Mouse (Mus musculus): Measurements from ENCODE around the gene Kcnma1.

Gene Kcnma1

DNA sequence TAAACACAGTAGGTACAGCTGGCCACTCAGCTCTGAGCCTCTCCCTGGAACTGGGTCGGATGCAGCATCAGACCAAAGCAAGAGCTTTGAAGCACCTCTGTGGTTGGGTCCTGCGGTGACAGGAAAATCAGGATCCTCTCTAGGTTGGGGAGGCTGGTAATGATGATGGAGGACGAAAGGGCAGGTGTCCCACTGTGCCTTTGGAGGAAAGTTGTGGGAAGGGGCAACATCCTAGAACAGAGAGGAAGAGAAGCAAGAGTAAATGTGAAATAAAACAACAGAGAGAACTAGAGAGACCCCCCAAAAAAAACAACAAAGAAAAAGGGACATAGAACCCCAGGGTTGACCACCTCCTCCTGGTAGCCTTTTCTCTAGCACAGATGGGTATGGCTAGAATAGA lies at the start of gene Kcnma1:
TSS of gene Kcnma1 (minus strand) at position 101 of the 400 bp plus-strand sequence.
- no peak for DNase-seq (ENCODE audit: low spot score)

DNA sequence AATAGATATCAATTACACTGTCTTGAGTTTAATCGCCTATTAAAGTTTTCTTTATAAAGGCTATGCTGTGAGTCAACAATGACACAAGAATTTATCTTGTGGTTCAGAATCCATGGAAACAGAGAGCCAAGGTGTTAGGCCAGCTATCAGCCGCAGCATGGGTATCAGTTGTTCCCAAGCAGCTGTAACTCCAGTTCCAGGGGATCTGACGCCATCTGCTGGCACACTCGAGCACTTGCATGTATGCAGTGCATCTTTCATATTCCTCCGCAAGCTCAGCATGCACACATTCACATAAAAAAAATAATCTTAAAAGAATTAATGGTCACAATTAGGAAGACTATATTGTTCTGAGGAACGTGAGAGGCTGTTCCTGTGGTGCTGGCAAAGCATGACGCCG lies 45.5 kb upstream of the Kcnma1 start:
- DNase-seq (ENCODE audit: low spot score), result no peak

GRCm38 (mm10) chr14:24059287-24059686 lies 45.0 kb upstream of the Kcnma1 start:
- no peak for DNase-seq (ENCODE audit: low spot score)

- no peak for DNase-seq (ENCODE audit: low spot score)
These were observed 37.5 kb upstream of the Kcnma1 start for GRCm38 (mm10) chr14:24051821-24052220.

- DNase-seq (ENCODE audit: low spot score), result no peak
These were observed 22.3 kb upstream of the Kcnma1 start for GRCm38 (mm10) chr14:24036609-24037008.

GRCm38 (mm10) chr14:24036208-24036535 lies 21.9 kb upstream of the Kcnma1 start:
- no peak for DNase-seq (ENCODE audit: low spot score)

DNA sequence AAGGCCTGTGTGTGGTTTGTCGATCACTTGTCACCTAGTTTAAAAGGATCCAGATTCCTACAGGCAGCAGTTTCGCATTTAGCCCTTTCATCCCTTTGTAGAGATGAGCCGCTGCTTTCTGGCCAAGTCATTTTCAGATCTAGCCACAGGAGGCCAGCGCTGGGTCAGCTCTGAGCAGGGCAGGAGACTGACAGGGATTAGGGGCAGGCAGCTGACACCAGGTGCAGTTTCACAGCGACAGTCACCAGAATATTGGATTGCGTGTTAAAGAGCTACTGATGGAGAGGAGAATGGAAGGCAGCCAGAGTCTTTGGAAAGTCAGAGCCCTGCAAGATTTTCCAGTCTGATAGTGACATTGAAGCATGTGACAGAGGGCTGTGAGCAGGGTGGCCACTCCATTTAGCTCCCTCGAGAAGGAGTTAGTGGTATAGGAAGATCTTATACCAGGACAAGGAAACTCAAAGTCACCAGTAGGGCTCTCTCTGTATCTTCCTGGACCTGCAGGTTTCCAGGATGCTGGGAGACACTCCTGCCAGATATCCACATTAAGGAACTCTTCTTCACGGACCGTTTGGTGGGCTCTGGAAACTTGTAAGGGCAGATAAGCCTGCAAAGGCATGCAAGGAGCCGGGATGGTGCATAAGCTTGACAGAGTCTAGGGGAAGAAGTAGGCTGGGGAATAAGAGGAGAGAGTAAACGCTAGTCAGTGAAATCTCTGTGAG lies 21.4 kb upstream of the Kcnma1 start:
- DNase-seq (ENCODE audit: low spot score), result no peak

- no peak for DNase-seq (ENCODE audit: low spot score)
These were observed 18.6 kb upstream of the Kcnma1 start for GRCm38 (mm10) chr14:24032876-24033389.

- no peak for DNase-seq (ENCODE audit: low spot score)
These were observed 17.9 kb upstream of the Kcnma1 start for GRCm38 (mm10) chr14:24032201-24032600.

- DNase-seq (ENCODE audit: low spot score), result no peak
These were observed 6.4 kb upstream of the Kcnma1 start for GRCm38 (mm10) chr14:24020718-24021117.

- no peak for DNase-seq (ENCODE audit: low spot score)
These were observed 4.3 kb downstream of the Kcnma1 start for GRCm38 (mm10) chr14:24009978-24010377.

DNA sequence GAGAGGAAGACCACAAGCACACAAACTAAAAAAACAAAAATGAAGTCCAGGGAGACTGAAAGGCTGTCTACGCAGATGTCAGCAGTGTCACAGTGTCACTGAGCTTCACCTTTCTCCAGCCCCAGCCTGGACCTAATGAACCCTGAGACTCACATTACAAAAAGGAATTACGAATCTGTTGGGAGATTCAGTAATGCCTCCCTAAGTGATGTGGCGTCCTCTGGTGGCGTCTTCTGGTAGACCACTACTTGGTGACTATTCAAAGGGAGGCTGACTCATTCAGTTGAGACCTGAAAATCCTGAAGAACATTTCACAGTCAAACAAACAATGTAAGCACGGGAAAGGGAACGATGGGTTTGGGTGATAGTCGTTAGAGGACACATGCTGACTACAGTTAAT lies 6.0 kb downstream of the Kcnma1 start:
- DNase-seq (ENCODE audit: low spot score), result no peak

- DNase-seq (ENCODE audit: low spot score), result no peak
These were observed 8.0 kb downstream of the Kcnma1 start for GRCm38 (mm10) chr14:24006276-24006675.

DNA sequence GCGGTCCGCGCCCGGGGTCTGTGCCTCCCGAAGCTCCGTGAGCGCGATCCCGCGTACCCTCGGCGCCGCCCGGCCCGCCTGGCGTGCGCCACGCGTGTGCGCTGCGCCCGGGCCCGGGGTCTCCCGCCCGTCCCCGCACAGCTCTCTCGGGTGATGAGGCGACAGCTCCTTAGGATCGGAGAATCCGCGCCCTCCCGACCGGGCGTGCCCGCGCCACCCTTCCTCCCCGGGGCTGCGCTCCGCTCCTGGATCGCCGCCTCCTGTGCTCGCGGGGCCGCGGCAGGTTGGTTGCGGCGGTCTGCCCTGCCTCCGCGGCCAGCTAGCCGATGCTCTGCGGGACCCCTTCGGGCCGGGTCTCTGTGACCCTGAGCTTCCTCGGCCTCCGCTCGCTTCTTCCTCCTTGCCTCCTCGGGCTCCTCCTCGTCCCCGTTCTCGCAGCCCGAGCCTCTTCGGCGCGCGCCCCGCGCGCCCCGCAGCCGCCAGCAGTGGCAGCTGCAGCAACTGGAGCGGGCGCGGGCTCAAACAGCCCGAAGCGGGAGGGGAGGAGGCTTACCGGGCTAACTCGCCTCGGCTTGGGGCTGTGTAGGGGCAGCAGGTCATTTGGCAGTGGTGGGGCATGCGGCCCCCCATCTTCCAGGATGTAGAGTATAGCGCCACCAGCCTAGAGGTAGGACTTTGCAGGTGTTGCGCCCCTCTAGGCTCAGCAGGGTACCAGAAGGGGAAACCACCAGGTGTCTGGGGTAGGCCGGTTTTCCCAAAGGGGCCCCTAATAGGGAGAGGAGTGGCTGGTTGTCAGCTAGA lies 9.6 kb downstream of the Kcnma1 start:
- DNase-seq (ENCODE audit: low spot score), result no peak

GRCm38 (mm10) chr14:24003450-24004381 lies 10.6 kb downstream of the Kcnma1 start:
- DNase-seq (ENCODE audit: low spot score), result no peak

DNA sequence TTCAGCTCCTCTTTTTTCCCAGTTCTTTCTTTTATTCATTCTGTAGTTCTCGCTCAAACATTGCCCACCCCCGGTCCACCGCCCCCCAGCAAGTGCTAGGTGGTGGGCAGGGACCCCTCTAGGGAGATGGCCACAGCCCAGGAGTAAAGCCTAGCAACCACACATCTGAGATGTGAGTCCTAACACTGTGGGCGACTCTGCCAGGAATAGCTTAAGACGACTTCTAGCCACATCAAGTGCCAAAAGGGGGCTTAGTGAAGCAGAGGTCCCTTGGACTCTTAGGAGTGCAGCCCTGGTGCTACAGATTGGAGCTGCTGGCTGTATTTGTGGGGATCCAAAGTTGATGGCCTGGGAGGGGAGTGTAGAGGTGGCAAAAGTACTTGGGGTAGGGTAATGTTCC lies 11.6 kb downstream of the Kcnma1 start:
- no peak for DNase-seq (ENCODE audit: low spot score)

DNA sequence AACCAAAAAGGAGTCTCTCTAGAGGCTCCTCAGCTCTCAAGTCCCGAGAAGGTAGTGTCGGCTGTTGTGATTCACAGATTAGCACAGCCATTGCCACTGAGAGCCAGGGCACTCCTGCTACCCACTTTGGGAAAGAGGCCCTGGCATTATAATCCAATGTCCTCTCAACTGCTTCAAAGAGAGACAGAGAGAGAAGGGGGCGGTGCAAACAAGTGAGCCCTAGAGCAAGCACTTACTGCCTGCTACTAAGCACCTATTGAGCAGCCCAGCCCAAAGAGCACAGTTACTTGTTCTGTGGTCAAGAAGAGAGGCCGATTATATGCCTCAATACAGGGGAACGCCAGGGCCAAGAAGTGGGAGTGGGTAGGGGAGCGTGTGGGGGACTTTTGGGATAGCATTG lies 16.4 kb downstream of the Kcnma1 start:
- no peak for DNase-seq (ENCODE audit: low spot score)

DNA sequence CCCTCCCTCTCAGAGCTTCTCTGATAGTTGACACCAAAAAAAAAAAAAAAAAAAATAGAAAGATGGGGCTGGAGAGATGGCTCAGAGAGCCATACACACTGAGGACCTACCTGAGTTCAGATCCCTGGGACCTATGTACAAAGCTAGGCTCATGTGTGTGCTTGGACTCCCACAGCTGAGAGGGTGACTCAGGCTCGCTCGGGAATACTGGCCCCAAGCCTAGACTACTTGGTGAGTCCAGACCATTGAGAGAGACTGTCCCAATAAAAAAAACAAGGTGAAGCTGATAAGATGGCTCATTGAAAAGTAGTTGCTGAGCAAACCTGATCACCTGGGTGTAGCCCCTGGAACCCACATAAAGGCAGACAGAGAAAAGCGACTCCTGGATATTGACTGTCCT lies 18.5 kb downstream of the Kcnma1 start:
- DNase-seq (ENCODE audit: low spot score), result no peak

GRCm38 (mm10) chr14:23990871-23991270 lies 23.4 kb downstream of the Kcnma1 start:
- DNase-seq (ENCODE audit: low spot score), result no peak

- no peak for DNase-seq (ENCODE audit: low spot score)
These were observed 24.6 kb downstream of the Kcnma1 start for GRCm38 (mm10) chr14:23989696-23990095.

DNA sequence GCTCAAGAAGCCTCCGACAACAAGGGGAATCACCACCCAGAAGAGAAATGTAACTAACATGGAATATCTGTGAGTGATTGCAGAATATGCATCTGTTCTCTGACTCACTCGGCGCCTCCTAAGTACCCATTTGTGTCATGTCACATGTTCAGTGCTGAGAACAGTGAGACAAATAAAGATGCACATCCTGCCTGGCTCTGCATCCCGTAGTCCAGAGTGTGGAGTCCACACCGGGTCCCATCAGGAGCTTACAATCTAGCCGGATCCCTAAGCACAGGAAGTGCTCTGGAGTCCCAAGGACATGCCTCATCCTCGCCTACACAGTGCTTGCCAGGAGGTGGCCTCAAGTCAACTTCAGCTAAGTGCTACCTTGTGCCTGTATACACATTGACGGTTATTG lies 32.1 kb downstream of the Kcnma1 start:
- no peak for DNase-seq (ENCODE audit: low spot score)

GRCm38 (mm10) chr14:23974685-23975084 lies 39.6 kb downstream of the Kcnma1 start:
- no peak for DNase-seq (ENCODE audit: low spot score)

Measured in T-cell, adult 2 months (primary cell).